Mouse (Mus musculus): ENCODE results near the gene S100a5.

DNA sequence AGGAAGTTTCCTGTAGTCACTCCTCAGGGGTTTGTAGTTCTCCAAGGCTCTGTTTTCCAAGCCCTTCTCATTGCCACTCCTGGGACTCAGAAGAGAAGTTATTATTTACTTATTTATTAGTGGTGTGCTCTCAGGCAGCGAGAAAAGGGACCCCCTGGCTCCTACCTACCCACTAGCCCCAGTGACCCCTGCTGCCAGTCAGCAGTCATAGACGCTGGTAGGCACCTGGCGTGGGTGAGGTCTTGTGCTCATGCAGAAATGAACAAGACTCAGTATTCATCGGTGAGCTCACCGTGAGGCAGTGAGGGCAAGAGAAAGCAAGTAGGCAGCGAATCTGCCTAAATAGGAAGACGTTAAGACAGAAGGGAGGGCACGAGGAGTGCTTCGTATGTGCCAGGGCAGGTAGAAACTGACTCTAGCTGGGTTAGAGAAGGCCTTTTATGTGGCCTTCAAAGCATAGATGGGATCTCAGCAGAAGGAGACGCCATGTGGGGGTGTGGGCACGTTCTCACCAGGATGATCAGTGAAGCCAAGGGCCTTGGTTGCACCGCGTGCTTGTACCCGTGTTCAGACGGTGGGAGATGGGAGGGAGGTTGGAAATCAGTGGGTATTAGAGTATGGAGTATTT lies 22.2 kb upstream of the S100a5 start:
- TF ChIP-seq CTCF (IDR thresholded peaks at IDR 0.05; ENCODE audit: extremely low read depth, insufficient read depth, low read length): no peak
- TF ChIP-seq POLR2A (IDR thresholded peaks at IDR 0.05; ENCODE audit: extremely low read depth, insufficient read depth, low read length): no peak
